Mouse (Mus musculus) gastrocnemius, adult 18-20 months (tissue): ENCODE results near the gene Socs7. TPM values are rescaled to one million over a fixed set of nuclear protein-coding genes. Genes with fewer than 3 reads are reported as not detected.

Experiments used
- DNase-seq: peaks from one replicate; pipeline ENCODE4 v3.0.0; 2021; ENCODE audit warnings: low spot score
- total RNA-seq, 2 experiments: library from RNA; stranded (reverse); gene quantifications; 2 replicates each; pipeline ENCODE4 v1.2.3; 2021

Gene Socs7
- total RNA-seq, 2 experiments from 2014 or later, result 43.0 to 43.5 TPM

DNA sequence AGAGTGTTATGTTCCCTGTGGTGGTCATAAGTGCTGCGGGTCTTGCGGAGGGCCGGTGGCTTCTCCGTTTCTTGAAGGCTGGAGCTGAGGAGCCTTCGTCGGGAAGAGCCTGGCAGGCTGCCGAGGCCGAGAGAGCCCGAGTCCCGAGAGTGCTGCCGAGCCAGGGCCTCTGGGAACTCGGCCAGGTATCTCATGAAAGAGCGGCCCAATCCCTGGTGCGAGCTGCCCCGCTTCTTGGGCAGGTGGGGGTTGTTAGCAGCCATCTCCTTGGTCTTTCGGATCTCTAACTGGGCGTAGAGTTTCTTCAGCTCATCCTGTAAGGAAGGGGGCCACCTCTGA is 23.4 kb upstream of the Socs7 start:
- peak; percentile 75 for DNase-seq

DNA sequence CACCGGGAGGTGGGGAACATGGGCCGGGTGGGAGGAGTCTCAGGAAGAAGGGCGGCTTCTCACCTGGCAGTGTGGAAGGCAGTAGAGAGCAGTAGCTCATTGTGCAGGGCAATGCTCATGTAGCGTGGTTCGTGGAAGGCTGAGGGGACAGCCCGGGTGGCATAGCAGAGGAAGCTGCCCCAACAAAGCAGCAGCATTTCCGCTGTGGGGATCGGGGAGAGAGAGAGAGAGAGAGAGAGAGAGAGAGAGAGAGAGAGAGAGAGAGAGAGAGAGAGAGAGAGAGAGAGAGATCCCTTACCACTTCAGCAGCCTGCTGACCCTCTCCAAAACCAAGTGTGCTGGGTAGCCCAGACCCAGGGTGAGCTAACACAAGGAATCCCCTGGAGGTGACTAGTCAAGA is 19.2 kb upstream of the Socs7 start:
- no peak for DNase-seq

DNA sequence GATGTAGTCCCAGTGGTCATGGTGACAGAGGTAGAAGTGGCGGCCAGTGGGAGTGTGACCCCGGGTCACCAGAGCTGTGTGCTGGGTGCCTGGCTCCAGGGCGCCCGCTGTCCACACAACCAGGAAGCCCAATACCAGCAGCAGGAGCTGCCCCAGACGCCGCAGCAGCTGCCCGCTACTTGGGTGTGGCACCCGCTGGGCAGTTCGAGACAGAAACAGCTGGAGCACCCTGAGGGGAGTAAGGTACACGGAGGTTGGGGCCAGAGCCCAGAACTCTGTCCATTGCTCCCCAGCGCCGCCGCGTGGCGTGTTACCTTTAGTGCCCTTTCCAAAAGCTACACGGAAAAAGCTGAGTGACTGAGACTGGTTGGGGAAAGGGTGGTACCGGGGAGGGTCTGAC is 18.7 kb upstream of the Socs7 start:
- DNase-seq, result peak; percentile 47

DNA sequence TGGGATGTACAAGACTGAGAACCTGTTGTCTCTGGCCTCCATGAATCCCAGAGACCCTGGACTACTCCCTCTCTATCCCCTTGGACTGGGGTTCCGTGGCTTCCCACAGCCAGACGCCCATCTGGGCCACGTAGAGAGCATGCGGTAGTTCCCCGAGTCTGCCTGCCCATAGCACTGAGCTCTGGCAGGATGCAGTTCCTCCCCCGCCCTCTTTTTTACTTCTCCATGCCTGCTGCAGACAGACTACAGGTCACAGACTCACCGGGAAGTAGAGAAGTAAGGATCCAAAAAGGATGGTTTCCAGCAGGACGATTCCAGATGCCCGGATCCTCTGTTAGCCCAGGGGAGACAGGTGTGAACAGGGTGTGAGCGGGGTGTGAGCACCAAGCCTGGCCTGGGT is 16.9 kb upstream of the Socs7 start:
- DNase-seq, result no peak

DNA sequence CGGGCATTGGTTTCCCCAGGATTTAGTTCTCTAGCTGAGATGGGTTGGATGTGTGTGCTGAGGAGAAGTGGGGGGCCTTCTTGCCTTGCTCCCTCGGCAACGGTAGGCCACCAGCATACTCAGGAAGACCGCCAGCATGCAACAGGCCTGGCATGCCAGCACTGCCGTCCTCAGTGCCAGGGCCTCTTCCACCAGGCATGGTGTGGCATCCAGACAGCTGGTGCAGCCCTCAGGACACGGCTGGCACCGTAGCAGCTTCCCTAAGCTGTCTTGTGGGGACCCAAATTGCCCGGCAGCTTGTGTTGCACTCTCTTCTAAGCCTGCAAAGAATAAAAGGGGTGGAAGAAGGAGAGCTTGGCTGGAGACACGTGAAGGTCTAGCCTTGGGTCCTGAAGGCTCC is 16.0 kb upstream of the Socs7 start:
- DNase-seq, result no peak

DNA sequence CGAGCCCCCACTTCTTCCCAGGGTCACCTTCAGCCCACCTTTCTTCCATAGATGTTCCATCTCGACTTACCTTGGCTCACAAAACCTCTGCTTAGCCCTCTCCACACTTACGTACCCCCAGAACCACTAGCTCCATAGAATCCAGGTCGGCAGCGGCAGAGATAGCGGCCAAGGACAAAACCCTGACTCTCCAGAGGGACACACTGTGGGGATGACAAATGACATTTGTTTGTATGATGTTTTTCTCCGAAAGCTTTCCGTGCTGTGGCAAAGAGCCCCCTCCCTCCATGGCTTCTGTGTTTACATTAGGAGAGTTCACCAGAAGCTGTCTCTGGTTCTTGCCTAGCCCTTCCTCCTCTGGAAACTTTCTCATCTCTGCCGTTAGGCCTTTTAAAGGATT is 15.1 kb upstream of the Socs7 start:
- no peak for DNase-seq

DNA sequence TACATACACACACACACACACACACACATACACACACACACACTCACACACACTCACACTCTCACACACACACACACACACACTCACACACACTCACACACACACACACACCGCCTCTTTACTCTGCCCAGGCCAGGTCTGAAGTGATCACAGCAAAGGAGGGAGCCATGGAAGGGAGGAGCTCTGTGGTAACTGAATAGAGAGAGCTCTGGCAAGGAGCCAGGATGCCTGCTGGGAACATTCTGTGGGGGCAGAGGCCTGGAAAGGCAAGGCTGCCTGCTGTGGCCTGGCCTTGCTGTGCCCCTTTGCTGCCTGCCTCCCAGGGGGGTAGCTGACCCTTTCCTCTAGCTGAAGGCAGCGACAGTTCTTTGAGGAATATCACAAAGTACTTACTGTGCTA is 12.3 kb upstream of the Socs7 start:
- DNase-seq, result peak; percentile 48

DNA sequence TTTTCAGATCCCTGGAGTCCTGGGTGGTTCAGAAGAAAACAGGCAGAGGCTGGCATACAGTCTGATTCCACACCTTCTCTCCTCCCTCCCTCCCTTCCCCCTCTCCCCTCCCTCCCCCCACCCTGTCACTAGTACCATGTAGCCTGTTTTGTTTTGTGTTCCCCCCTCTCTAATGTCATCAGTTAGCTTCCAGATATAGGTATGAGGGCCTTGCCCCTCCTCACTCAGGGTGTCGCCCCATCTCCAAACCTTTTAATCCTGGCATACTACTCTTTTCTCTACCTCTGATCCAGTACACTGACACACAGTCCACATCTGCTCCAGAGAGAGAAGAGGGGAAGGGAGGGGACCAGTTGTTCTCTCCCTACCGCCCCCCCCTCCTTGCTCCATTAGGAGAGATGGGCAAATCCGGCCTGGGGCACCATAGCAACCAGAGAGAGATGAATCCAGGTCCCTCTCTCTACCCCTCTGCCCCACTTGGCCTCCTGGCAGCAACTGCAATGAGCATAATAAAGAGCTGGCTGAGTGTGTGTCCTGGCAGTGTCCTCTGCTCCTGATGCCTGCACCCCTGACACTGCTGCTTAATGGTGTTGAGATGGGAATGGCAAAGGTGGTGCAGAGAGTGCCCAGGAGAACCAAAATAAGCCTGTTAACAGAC is 10.2 kb upstream of the Socs7 start, which contains the start of gene Gpr179:
Gpr179 (minus strand) TSS at position 51 of the 658 bp plus-strand sequence.
- DNase-seq, result no peak

DNA sequence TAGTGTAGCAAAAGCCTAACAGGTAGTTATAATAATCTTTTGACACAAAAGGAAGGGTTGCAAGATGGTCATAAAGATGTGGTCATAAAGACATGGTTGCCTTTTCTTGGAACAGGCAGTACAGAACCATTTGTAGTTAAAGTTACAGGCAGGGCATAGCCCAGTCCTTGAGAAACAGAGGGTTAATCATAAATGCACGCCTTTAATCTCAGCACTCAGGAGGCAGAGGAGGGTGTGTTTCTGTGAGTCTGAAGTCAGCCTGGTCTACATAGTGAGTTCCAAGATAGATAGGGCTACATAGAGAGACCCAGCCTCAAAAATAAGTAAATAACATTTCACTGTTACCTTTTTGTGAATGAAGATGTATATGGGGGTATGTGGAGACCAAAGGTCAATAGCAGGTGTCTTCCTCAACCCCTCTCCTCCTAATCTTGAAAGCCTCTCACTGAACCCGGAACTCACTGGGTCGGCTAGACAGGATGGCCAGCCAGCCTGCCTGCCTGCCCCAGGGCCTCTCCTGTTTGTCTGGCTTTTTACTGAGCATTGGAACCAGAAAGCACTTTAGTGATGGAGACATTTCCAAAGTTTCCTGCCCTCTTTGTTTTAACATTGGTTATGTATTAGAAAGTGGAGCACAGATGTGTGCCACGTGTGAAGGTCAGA is 9.3 kb upstream of the Socs7 start:
- no peak for DNase-seq

DNA sequence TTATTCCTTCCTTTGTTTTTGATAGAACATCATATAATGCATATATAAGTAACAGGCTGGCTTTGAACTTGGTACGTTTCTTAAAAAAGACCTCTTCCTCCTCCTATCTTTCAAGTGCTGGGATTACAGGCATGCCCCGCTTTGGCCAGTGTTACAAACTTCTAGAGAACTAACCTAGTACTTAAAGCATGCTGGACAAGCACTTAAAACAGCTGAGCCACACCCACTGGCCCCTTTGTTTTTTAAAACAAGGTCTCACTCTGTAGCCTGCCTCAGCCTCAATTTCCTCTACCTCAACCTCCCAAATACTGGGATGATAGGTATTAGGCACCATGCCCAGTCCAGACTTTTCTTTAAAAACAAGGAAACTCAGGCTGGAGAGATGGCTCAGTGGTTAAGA is 7.7 kb upstream of the Socs7 start:
- DNase-seq, result no peak

DNA sequence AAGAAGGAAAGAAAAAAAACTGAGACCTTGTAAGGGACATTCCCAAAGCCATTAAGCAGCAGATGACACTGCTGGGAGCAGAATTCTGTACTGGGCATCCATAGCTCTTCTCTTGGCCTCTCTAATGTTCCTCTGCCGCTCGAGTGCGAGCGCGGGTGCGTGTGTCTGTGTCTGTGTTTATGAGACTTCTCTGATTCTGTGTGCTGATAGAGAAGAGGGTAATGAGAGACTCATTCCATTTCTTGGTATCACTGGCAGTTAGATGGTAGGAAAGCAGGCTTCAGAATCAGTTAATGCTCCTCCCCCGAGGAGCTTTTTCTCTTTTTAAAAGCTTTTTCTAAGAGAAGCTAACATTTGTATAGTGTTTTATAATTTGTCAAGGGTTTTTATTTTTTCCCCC is 7.1 kb upstream of the Socs7 start:
- DNase-seq, result no peak

DNA sequence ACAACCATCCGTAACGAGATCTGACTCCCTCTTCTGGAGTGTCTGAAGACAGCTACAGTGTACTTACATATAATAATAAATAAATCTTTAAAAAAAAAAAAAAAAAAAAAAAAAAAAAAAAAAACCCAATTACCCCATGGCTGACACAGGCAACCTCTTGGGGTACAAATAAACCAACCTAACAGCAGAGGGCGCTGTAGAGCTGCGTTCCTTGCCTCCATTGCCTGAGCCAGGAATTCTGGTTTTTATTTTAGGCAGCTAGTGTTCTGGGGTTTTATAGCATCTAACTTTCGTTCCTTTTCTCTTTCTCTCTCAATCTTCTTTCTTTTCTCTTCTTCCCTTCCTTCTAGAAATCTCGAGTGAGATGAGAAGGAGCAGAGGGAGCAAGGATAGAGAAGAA is 4.7 kb upstream of the Socs7 start:
- DNase-seq, result peak; percentile 86

DNA sequence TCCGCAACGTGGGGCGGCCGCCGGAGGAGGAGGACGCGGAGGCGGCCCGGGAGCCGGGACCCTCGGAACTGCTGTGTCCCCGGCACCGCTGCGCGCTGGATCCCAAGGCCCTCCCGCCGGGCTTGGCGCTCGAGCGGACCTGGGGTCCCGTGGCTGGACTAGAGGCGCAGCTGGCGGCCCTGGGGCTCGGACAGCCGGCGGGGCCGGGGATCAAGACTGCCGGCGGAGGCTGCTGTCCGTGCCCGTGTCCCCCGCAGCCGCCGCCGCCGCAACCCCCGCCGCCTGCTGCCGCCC is 245 bp downstream of the Socs7 start:
- peak; percentile 28 for DNase-seq

DNA sequence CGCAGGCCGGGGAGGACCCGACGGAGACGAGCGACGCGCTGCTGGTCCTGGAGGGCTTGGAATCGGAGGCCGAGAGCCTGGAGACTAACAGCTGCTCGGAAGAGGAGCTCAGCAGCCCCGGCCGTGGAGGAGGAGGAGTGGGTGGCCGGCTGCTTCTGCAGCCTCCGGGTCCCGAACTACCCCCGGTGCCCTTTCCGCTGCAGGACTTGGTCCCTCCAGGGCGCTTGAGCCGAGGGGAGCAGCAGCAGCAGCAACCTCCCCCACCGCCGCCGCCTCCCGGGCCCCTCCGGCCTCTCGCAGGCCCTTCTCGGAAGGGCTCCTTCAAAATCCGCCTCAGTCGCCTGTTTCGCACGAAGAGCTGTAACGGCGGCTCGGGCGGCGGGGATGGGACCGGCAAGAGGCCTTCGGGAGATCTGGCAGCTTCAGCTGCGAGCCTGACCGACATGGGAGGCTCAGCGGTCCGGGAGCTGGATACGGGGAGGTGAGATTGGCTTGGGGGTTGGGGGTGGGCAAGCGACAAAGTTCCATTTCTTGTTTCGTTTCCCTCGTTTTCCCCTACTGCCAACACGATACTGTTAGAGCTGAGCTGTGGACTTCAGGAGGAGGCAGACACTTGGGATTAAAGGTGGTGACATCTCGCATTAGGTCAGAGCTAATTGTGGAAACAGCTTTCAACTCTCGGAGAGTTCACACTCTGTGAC is 742 bp downstream of the Socs7 start:
- DNase-seq, result peak; percentile 66

DNA sequence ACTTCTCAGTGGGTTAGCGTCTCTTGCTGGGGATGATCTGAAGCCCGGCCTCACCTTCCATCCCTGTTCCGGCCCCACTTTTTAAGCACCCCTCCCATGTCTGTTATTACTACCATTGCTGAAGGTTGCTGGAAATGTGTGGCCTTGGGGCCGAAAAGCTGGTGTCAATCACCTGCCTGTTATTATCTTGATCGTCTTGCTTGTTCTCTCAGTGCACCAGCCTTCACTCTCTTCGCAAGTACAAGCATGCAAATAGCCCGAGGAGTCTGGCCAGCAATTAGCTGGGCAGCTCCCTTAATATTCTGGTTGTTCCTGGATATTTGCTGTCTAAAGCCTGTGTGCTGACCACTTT is 1.3 kb downstream of the Socs7 start:
- no peak for DNase-seq

DNA sequence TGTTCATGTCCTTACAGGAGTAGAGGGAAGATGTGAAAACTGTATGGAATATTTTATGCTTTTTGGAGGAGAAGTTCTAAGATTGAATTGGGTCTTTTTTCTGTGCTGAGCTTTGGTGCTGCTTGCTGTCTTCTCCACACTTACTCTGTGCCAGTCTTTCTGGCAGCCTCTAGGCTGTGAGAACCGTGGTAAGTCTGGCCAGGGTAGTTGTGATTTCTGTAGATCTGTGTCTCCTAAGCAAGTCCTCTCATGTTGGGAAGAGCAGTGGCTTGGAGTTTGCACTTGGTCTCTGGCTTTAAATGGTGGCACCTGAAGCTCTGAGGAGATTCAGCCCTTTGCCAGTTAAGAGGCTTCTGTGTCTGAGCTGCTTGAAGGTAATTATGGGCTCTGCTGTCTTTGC is 3.2 kb downstream of the Socs7 start:
- DNase-seq, result no peak

DNA sequence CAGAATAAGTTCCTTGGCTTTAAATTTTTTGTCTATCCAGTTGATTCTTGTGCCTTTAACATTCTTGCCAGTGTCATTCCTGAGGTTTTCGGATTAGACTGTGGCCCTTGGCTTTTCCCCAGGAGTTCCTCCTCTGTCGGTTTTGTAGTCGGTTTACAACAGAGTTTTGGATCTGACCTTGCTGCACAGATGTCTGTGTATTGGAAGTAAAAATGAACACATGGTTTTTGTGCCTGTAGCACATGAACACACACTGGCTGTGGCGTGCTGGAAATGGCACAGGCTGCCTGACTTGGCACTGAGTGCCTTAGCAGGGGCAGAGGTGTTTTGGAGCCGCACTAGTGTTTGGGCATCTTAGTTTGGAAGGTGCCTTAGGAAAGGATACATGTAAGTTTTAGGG is 6.2 kb downstream of the Socs7 start:
- DNase-seq, result no peak

DNA sequence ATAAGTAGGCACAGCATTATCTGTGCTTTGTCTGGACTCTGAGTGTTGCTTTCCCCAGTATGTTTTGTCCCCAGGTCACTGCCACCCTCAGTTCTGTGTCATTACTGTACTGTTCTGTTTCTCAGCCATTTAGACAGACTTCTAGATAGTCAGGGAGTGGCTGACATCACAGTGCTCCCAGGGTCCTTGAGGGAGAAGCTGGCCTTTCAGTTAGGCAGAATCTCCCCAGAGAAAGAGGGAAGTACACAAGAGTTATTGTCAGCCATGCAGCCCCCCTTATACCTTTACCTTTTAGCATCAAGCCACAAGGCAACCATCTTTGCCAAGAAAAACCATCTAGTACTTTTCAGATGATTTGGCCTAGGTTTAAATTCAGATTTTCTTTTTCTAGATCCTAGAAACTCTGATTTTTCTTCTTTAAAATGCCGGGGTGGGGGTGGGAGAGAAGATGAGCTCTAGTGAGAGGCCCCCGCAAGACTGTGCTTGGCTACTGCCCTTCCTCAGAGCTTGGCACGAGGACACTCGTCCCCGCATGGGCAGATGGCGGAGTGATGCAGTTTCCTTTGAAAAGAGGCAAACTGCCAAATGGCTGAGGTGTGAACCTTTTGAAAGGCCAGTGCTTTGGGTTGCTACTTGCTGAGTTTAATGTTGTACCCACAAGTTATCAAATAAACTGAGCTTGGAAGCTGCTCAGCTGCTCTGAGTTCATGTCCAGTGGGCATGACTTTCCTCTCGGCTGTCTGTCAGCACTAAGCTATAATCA is 8.2 kb downstream of the Socs7 start:
- DNase-seq, result peak; percentile 34

DNA sequence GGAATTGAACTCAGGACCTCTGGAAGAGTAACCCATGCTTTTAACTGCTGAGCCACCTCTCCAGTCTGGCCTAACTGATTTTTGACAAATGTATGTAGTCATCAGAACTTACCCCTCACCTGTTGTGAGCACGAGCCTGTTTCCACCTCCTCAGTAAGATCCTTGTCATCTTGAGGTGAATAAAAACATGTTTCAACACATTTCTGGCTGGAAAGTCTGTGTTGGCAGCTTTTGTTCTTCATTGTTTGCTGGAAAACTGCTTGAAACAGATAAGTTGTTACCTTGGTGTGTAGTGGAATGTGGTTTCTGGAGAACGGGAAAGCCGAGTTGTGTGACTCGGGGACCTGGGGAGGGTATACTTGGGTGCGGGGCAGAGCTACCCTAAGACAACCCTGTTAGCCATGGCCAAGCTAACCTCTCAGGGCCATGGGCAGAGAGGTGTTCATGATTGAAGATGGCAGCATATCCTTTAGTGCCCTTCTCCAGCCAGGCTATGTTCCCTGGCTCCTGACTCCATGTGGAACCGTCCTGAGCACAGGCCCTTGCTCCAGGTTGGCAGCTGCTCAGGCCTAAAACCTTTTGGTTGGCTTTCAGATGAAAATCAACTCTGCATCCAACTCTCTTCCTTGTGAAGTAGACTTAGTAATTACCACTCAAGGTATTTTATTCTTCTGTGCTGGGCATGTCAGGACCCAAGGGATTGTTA is 10.0 kb downstream of the Socs7 start:
- DNase-seq, result no peak

DNA sequence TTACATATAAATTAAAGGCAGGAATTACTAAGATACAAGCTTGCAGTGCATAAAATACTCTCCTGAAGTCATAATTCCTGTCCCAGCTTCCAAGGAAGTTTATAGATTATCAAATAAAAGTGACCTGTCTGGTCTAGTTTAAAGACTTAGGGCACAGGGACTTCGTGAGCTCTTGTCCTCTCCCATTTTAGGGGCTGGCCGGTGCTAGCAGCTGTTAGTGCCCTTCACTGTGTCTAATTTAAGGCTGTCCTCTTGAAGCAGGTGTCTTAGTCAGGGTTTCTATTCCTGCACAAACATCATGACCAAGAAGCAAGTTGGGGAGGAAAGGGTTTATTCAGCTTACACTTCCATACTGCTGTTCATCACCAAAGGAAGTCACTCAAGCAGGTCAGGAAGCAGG is 11.1 kb downstream of the Socs7 start:
- DNase-seq, result peak; percentile 51

DNA sequence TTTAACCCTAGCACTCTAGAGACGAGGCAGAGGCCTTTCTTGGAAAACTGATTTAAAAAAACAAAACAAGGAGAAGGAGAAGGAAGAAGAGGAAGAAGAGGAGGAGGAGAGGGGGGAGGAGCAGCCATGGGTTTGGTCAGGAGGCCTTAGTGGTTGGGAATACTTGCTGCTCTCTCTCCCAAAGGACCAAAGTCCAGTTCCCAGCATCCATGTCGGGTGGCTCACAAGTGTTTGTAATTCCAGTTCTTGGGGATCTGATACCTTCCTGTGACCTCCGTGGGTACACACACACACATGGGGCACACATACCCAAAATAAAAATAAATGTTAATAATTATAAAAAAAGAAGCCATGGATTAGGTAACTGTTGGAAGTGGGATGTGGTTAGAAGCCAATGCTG is 17.7 kb downstream of the Socs7 start:
- DNase-seq, result no peak

DNA sequence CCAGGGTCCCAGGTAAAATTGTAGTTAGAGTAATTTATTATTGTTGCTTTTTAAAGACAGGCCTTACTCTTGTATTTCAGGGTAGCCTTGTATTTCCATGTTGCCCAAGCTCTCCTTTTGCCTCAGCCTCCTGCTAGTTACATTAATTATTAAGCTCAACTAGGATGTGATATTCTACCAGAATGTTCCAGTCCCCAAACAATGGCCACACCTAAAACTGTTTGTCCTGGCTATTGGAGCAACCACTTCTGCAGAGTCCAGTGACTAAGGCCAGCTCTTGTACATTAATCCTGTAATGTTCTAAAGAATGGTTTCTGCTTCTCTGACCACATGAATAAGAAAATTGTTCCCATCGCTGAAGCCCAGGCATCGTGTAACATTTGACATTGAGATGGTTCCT is 20.7 kb downstream of the Socs7 start:
- no peak for DNase-seq
